Mouse (Mus musculus) forebrain, embryonic 16.5 days (tissue): Measurements from ENCODE around the gene Prps1. TPM values are rescaled to one million over a fixed set of nuclear protein-coding genes. Genes with fewer than 3 reads are reported as not detected.
A peak's percentile ranks its signal among the peaks of the same experiment; 100 is the strongest.
"Not testable (repeated sequence)": the region's sequence is repeated elsewhere in the genome, so short reads cannot be mapped to it uniquely, and the experiment has no call there.

Experiments used
- ATAC-seq: fragments of 200-750 bp; cut with Nextera tagmentation; 2 replicates; pipeline ENCODE4 v1.8.0; 2017; ENCODE audit warnings: mild to moderate bottlenecking, moderate library complexity
- H3K27ac ChIP-seq: fragments of 300-500 bp; sonication (generic); 2 replicates; pipeline ENCODE4 v1.5.1; 2014; ENCODE audit warnings: low read length, control low read depth
- H3K27me3 ChIP-seq: fragments of 300-500 bp; sonication (generic); replicated peaks from 2 replicates; pipeline ENCODE4 v1.6.1; 2014; ENCODE audit warnings: low read length; ENCODE audit not compliant: control insufficient read depth, insufficient read depth
- H3K36me3 ChIP-seq: fragments of 300-500 bp; sonication (generic); 2 replicates; pipeline ENCODE4 v1.6.1; 2014; ENCODE audit not compliant: control insufficient read depth, insufficient read depth
- H3K4me1 ChIP-seq: fragments of 300-500 bp; sonication (generic); replicated peaks from 2 replicates; pipeline ENCODE4 v1.6.1; 2014; ENCODE audit warnings: low read length; ENCODE audit not compliant: control insufficient read depth, insufficient read depth
- H3K4me2 ChIP-seq: fragments of 300-500 bp; sonication (generic); 2 replicates; pipeline ENCODE4 v1.6.1; 2014; ENCODE audit warnings: mild to moderate bottlenecking, low read length, control low read depth
- H3K4me3 ChIP-seq: fragments of 300-500 bp; sonication (generic); replicated peaks from 2 replicates; pipeline ENCODE4 v1.5.1; 2014; ENCODE audit warnings: mild to moderate bottlenecking, low read length, control low read depth
- H3K9ac ChIP-seq: fragments of 300-500 bp; sonication (generic); replicated peaks from 2 replicates; pipeline ENCODE4 v1.6.1; 2014; ENCODE audit warnings: low read depth, low read length, control low read depth
- H3K9me3 ChIP-seq: fragments of 300-500 bp; sonication (generic); 2 replicates; pipeline ENCODE4 v1.6.1; 2016; ENCODE audit warnings: low read length; ENCODE audit not compliant: control insufficient read depth
- WGBS: fragments of 180-500 bp; shearing (Covaris S2); extraction: QIAGEN DNeasy Blood & Tissue Kit; methylation state at CpG from one replicate; pipeline ENCODE4 v1.1.7; 2014; 5-methylcytosine and 5-hydroxymethylcytosine counted together
- polyA plus RNA-seq: library from polyadenylated mRNA; unstranded; fragments of >200 nt; fragmentation: Nextera tagmentation; extraction: Ambion mirVana; gene quantifications from 2 replicates; pipeline ENCODE4 v1.2.1, GENCODE M21; 2015

Prps1 gene
- polyA plus RNA-seq, 1 experiment from 2014 or later, result 80.1 TPM

- Histone ChIP-seq H3K27ac (no peak overlapping the region), H3K4me1 (no peaks in the 10 kb centered on the region), H3K9ac (no peak overlapping the region), H3K4me2 (no peak overlapping the region), H3K9me3 (no peaks in the 10 kb centered on the region), H3K27me3 (peaks cover 5% of the 10 kb centered on the region; the same call in 1 of the 2 replicates), H3K36me3 (no peaks in the 10 kb centered on the region), H3K4me3 (no peak overlapping the region)
- no peak for ATAC-seq
- WGBS, result 68% methylated on average over 7 of the region's 7 CpGs
Measured at GRCm38 (mm10) chrX:140493527-140494029, 37.2 kb downstream of the Prps1 start.

- peaks cover 5% of the 10 kb centered on the region; the same call in 1 of the 2 replicates for H3K27me3 ChIP-seq
- no peak overlapping the region for H3K9ac ChIP-seq
- H3K27ac ChIP-seq, result no peak overlapping the region
- ATAC-seq, result no peak
- H3K4me3 ChIP-seq, result no peak overlapping the region
- H3K4me1 ChIP-seq, result no peaks in the 10 kb centered on the region
- H3K9me3 ChIP-seq, result no peaks in the 10 kb centered on the region
- WGBS, result 86% methylated on average over 6 of the region's 6 CpGs
- H3K36me3 ChIP-seq, result no peaks in the 10 kb centered on the region
- H3K4me2 ChIP-seq, result no peak overlapping the region
Measured at GRCm38 (mm10) chrX:140494170-140494569, 37.8 kb downstream of the Prps1 start.

DNA sequence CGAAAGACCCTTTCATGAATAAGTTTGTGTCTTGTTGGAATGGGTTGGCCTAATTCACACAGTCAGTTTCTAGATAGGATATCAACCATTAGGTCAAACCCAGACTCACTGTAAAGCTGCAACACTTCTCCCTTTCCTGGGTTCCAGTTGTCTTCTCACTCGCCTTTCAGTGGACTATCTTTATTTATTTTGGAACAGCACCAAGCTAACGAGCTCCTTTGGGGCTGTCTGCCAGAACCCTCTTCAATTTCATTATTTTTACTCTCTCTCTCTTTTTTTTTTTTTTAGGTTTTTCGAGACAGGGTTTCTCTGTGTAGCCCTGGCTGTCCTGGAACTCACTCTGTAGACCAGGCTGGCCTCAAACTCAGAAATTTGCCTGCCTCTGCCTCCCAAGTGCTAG, 42.0 kb downstream of the Prps1 start:
- H3K4me3 ChIP-seq, H3K36me3 ChIP-seq, H3K9me3 ChIP-seq, H3K4me2 ChIP-seq, ATAC-seq, H3K9ac ChIP-seq, H3K27me3 ChIP-seq, H3K4me1 ChIP-seq, H3K27ac ChIP-seq: not testable (repeated sequence)
- WGBS, result 48% methylated on average over 4 of the region's 4 CpGs

GRCm38 (mm10) chrX:140500306-140500705, 43.9 kb downstream of the Prps1 start:
- Histone ChIP-seq H3K4me2 (no peak overlapping the region), H3K27me3 (no peaks in the 10 kb centered on the region), H3K4me3 (no peak overlapping the region), H3K9me3 (no peaks in the 10 kb centered on the region), H3K4me1 (no peaks in the 10 kb centered on the region), H3K9ac (no peak overlapping the region), H3K36me3 (no peaks in the 10 kb centered on the region), H3K27ac (no peak overlapping the region)
- ATAC-seq, result no peak
- WGBS, result 85% methylated on average over 5 of the region's 5 CpGs

DNA sequence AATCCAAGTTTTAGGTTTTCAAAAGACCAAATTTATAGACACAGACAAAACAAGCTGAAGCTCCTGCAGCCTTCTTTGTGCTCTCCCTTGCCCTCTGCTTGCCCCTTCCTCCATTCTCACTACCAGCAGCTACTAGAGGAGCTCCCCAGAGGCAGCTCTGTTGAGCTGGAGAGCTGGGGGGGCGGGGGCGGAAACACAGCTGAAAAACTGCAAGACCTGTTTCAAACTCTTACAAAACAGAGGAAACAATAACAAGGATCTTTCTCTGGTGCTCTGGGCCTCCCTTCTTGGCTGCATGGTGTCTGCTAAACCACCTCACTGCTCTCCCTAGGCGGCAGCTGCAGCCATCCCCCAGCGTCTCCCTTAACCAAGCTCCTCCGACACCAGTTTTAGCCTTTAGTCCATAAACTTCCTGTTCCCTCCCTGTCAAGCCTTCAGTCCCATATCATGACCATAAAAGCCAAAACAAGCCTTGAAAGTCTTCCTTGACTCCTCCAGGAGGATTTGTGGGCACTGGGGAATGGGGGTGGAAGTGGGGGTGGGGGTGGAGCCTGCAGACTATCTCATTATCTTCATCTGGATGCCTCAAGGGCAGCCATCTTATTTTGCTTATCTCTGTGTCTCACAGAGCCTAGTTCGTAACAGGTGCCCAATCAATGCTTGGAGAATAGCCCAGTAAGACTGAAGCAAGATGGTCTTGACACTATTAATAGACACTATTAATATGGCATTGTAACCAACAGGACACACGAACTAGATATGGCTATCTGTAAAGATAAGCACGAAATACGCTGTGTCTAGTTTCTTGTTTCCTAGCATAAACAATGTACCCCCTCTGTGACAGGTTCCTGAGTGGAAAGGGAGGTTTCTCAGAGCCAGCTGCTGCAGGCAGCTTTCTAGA, 45.2 kb downstream of the Prps1 start:
- no peak for ATAC-seq

DNA sequence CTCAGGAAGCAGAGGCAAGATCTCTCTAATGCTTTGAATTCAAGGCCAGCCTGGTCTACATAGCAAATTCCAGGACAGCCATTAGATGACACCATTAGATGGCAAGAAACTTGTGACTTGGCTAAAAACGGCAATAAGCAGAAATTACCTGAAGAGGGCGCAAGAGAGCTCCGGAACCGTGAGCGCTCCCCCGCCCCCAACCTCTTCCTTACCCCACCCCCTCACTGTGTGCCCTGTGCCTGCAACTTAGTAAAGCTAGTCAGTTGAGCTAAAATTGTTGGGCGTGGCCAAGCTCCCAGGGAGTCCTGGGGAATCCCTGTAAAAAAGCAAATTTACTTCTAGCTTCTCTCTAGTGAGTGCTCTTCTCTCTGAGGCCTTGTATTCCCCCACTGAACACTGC, 47.5 kb downstream of the Prps1 start:
- WGBS, result 31% methylated on average over 7 of the region's 7 CpGs
- 0 out of 2 replicates have a peak, but pooled peaks have one; percentile 31 for ATAC-seq
- Histone ChIP-seq H3K9me3 (no peaks in the 10 kb centered on the region), H3K4me3 (no peak overlapping the region), H3K9ac (no peak overlapping the region), H3K27me3 (no peaks in the 10 kb centered on the region), H3K4me2 (no peak overlapping the region), H3K4me1 (no peaks in the 10 kb centered on the region), H3K27ac (no peak overlapping the region), H3K36me3 (no peaks in the 10 kb centered on the region)

More for the DNA sequence above, 45.2 kb downstream of the Prps1 start:
- Histone ChIP-seq H3K27ac (no peak overlapping the region), H3K27me3 (no peaks in the 10 kb centered on the region), H3K4me1 (no peaks in the 10 kb centered on the region), H3K4me2 (no peak overlapping the region), H3K9ac (no peak overlapping the region), H3K4me3 (no peak overlapping the region), H3K9me3 (no peaks in the 10 kb centered on the region), H3K36me3 (no peaks in the 10 kb centered on the region)
- 74% methylated on average over 9 of the region's 9 CpGs for WGBS

GRCm38 (mm10) chrX:140505497-140506238, 49.3 kb downstream of the Prps1 start:
- ATAC-seq, result no peak
- H3K4me1 ChIP-seq, result no peaks in the 10 kb centered on the region
- WGBS, result 55% methylated on average over 15 of the region's 15 CpGs

DNA sequence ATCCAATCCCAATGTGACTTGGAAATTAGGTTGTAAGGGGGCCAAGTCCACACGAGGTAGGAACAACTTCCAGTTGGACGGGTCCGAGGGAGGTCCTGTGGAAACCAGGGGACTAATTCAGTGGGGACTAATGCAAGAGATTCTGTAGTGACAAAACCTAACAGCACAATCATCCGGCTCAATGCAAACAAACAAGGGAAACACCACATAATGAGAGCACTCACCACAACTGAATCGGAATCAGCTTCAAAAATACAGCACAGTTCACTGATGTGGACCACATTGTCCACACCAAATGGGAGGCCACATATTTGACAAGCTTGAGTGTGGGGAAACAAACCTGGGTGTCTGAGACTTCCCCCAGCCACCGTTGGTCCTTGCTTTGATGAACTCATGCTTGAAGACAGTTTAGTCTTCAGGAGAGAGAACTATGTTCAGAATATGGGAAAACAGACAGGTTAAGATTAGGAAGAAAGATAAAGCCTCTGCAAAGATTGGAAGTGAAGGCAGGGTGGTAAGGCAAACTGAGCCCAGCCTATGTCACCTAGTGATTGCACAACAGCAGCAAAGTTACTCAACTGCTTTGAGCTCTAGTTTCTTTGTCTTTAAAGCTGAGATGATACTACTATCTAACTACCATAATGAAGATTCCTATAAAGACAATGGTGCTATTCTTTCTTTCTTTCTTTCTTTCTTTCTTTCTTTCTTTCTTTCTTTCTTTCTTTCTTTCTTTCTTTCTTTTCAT, 50.2 kb downstream of the Prps1 start:
- no peak overlapping the region for H3K4me2 ChIP-seq
- H3K27me3 ChIP-seq, result 0 out of 2 replicates have a peak, but pooled peaks cover 3% of the 10 kb centered on the region
- WGBS, result 52% methylated on average over 6 of the region's 6 CpGs
- no peak overlapping the region for H3K9ac ChIP-seq
- H3K36me3 ChIP-seq, result no peaks in the 10 kb centered on the region
- no peak overlapping the region for H3K4me3 ChIP-seq
- H3K9me3 ChIP-seq, result no peaks in the 10 kb centered on the region
- H3K27ac ChIP-seq, result no peak overlapping the region
- H3K4me1 ChIP-seq, result no peaks in the 10 kb centered on the region
- no peak for ATAC-seq

More at GRCm38 (mm10) chrX:140505497-140506238, 49.3 kb downstream of the Prps1 start:
- Histone ChIP-seq H3K36me3 (no peaks in the 10 kb centered on the region), H3K9me3 (no peaks in the 10 kb centered on the region), H3K27me3 (no peaks in the 10 kb centered on the region), H3K4me3 (no peak overlapping the region), H3K4me2 (no peak overlapping the region), H3K27ac (no peak overlapping the region), H3K9ac (no peak overlapping the region)
